Mouse (Mus musculus): ENCODE results near the gene Col18a1. TPM values are rescaled to one million over a fixed set of nuclear protein-coding genes. Genes with fewer than 3 reads are reported as not detected.

Gene Col18a1
- polyA plus RNA-seq, 1 experiment: 38.1 TPM

DNA sequence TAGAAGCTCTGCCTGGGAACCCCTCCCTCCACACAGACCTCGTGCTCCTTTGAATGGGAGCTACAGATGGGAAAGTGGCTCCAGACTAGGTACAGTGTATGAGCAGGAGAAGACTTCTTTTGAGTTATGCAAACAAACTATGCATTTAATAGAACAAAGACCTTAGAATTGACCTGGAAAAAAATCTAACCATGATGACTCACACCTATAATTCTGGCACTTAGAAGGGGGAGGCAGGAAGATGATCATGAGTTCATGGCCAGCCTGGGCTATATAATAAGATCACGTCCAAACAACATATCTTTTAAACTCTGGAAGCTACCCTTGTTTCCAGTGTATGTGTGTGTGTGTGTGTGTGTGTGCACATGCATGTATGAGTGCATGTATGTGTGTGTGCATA, 149.3 kb downstream of the Col18a1 start:
- no peak for TF ChIP-seq POLR2A (IDR thresholded peaks at IDR 0.05; ENCODE audit: borderline replicate concordance, extremely low read depth, low read depth, low read length)
- TF ChIP-seq CTCF (IDR thresholded peaks at IDR 0.05; ENCODE audit: insufficient read depth, low read length): no peak
- H3K4me3 ChIP-seq (replicated peaks; ENCODE audit: extremely low read depth, low read depth, low read length): no peak overlapping the region
- H3K4me1 ChIP-seq (ENCODE audit: control insufficient read depth, insufficient read depth, low read length): no peaks in the 10 kb centered on the region
- no peak for DNase-seq
- 80% methylated on average over 2 of the region's 2 CpGs for WGBS

DNA sequence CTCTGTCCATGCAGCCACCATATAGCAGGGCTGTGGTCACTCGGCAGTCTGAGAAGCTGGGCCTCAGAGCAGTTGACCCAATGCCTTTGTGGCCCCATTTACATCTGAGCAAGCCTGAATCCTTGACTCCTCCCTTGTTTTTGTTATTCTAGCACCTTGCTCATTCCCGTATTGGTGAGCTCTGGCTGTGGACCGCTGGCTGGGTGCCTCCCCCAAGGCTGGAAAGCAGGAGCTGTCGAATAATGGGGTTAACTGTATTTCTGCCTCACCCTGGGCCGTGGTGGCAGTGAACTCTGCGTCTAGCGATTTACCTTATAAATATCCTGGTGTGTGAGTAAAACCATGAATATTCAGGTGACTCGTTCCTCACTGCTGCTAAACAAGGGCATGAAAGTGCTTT, 149.8 kb downstream of the Col18a1 start:
- Histone ChIP-seq H3K4me1 (ENCODE audit: control insufficient read depth, insufficient read depth, low read length) (no peaks in the 10 kb centered on the region), H3K4me3 (replicated peaks; ENCODE audit: extremely low read depth, low read depth, low read length) (no peak overlapping the region)
- DNase-seq: no peak
- WGBS: 57% methylated on average over 8 of the region's 8 CpGs
- TF ChIP-seq CTCF (IDR thresholded peaks at IDR 0.05; ENCODE audit: insufficient read depth, low read length) (no peak), POLR2A (IDR thresholded peaks at IDR 0.05; ENCODE audit: borderline replicate concordance, extremely low read depth, low read depth, low read length) (no peak)

DNA sequence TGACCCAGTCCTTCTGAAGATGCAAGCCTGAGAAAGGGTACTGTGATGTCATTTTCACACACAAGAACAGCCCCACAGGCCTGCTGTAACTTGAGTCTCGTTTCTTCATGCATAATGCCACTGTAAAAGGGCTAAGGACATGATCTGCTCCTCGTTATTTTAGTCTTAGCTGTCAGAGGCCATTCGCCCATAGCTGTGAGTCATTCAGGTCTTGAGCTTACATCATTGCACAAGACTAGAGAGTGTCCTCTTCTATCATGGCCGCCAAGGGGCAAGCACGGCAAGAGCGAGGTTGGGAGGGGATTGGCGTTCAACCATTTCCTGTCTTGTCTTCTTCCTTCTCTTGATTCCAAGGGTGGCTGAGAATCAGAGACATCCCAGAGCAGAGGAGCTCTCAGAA, 150.3 kb downstream of the Col18a1 start:
- H3K4me3 ChIP-seq (replicated peaks; ENCODE audit: extremely low read depth, low read depth, low read length): no peak overlapping the region
- H3K4me1 ChIP-seq (ENCODE audit: control insufficient read depth, insufficient read depth, low read length): no peaks in the 10 kb centered on the region
- DNase-seq: no peak
- TF ChIP-seq POLR2A (IDR thresholded peaks at IDR 0.05; ENCODE audit: borderline replicate concordance, extremely low read depth, low read depth, low read length) (no peak), CTCF (IDR thresholded peaks at IDR 0.05; ENCODE audit: insufficient read depth, low read length) (no peak)
- WGBS: 83% methylated on average over 7 of the region's 7 CpGs

DNA sequence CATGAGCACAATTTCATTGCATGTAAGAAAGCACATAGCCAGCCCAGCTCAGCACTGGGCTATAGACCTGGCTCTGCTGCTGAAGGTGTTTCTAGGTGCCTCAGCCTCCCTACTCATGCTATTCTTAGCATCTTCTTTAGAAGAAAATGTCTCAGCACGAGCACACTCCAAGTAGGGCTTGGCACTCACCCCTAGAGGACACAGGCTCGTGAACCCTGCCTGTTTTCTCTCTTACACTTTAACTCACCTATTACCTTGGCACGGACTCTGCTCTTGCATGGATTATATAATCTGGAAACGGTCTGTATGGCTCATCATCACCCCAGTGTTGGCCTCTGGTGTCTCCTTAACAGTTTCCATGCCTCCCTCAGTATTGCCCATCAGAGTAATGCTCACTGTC, 154.7 kb downstream of the Col18a1 start:
- DNase-seq: no peak

DNA sequence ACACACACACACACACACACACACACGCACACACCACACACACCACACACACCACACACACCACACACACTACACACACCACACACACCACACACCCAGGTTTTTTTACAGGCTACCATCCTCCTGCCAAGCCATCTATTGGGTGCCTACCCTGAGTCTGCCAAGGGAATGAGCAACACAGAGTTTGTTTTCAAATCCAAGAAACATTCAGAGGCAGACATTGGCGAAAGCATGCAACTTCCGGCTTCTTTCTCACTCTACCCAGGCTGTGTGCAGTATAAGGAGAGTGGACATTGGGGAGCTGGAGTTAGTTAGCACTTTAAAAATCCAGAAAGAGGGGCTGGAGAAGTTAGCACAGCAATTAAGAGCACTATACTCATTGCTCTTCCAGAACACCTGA, 157.7 kb downstream of the Col18a1 start:
- WGBS: 60% methylated on average over 2 of the region's 3 CpGs
- DNase-seq: no peak
- no peak overlapping the region for H3K4me3 ChIP-seq (replicated peaks; ENCODE audit: extremely low read depth, low read depth, low read length)
- TF ChIP-seq POLR2A (IDR thresholded peaks at IDR 0.05; ENCODE audit: borderline replicate concordance, extremely low read depth, low read depth, low read length) (no peak), CTCF (IDR thresholded peaks at IDR 0.05; ENCODE audit: insufficient read depth, low read length) (no peak)
- H3K4me1 ChIP-seq (ENCODE audit: control insufficient read depth, insufficient read depth, low read length): no peaks in the 10 kb centered on the region

More for the DNA sequence above, 154.7 kb downstream of the Col18a1 start:
- Histone ChIP-seq H3K4me1 (ENCODE audit: control insufficient read depth, insufficient read depth, low read length) (no peaks in the 10 kb centered on the region), H3K4me3 (replicated peaks; ENCODE audit: extremely low read depth, low read depth, low read length) (no peak overlapping the region)
- TF ChIP-seq CTCF (IDR thresholded peaks at IDR 0.05; ENCODE audit: insufficient read depth, low read length) (no peak), POLR2A (IDR thresholded peaks at IDR 0.05; ENCODE audit: borderline replicate concordance, extremely low read depth, low read depth, low read length) (no peak)
- WGBS: 73% methylated on average over 4 of the region's 4 CpGs

DNA sequence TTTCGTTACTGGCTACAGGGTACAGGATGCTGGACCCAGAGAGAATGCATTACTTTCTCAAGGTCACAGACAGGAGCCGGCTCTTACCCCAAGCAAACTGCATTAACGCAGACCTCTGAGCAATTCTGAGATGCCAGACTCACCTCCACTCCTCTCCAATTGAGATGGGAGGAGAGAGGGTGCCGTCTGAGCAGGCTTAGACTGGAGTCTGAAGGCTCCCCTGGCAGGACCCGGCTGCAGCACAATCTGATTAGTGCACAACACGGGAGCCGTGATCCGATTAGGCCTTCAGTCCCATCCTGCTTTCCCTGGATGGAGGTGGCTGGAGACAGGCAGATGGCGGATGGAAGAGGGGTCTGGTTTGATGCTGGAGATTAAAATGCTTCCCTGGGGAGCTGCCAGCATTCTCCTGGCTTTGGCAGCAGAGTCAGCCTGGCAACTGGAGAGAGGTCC, 158.2 kb downstream of the Col18a1 start:
- 44% methylated on average over 9 of the region's 9 CpGs for WGBS
- DNase-seq: no peak
- no peak for TF ChIP-seq POLR2A (IDR thresholded peaks at IDR 0.05; ENCODE audit: borderline replicate concordance, extremely low read depth, low read depth, low read length)
- no peak for TF ChIP-seq CTCF (IDR thresholded peaks at IDR 0.05; ENCODE audit: insufficient read depth, low read length)

DNA sequence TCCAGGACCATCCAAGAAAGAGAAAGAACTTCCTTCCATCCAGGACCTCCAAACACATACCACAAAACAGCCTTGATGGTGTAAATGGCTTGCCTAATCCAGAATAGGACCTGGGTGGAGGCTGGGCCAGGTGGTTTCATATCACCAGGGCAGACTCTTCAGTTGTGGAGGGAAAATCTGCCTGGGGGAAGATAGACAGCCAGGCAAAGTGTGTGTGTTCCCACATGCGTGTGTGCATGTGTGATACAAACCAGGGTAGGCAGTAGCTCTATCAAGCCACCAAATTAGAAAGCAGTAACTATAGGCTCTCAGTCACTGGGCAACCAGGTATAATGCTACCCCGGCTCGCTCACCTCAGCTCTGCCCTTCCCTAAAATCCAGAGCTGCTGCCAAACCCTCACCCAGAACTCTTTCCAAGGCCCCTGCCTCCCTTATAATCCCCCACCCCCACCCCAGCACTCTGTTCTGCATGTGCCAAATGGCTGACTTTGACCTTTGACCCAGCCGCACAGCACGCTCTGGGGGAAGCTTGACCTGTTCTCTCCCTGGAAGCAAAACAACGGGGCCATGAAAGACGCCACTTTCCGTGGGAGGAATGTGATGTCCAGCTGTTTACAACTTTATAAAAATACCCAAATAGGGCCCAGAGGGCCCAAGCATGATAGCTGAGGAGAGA, 158.8 kb downstream of the Col18a1 start:
- no peaks in the 10 kb centered on the region for H3K4me1 ChIP-seq (ENCODE audit: control insufficient read depth, insufficient read depth, low read length)
- 56% methylated on average over 8 of the region's 8 CpGs for WGBS
- H3K4me3 ChIP-seq (replicated peaks; ENCODE audit: extremely low read depth, low read depth, low read length): no peak overlapping the region
- no peak for TF ChIP-seq POLR2A (IDR thresholded peaks at IDR 0.05; ENCODE audit: borderline replicate concordance, extremely low read depth, low read depth, low read length)
- DNase-seq: no peak

More for the DNA sequence above, 158.2 kb downstream of the Col18a1 start:
- Histone ChIP-seq H3K4me3 (replicated peaks; ENCODE audit: extremely low read depth, low read depth, low read length) (no peak overlapping the region), H3K4me1 (ENCODE audit: control insufficient read depth, insufficient read depth, low read length) (no peaks in the 10 kb centered on the region)

DNA sequence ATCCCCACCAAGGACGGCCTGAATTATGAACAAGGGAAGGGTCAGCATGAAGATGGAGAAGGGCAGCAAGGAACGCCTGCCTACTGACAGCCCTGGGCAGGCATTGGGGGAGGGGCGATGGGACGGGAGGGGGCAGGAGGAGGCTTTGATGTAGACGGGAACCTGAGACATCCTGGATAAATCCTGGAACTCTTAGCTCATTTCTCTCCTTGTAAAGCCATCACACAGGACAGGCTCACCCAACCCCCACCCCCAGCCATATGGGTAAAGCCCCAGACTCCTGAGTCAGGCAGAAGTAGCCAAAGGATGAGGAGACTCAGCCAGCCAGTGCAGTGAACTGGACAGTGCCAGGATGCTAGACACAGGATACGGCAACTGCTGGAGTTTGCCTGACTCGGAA, 161.4 kb downstream of the Col18a1 start:
- TF ChIP-seq CTCF (IDR thresholded peaks at IDR 0.05; ENCODE audit: insufficient read depth, low read length) (no peak), POLR2A (IDR thresholded peaks at IDR 0.05; ENCODE audit: borderline replicate concordance, extremely low read depth, low read depth, low read length) (no peak)
- DNase-seq: no peak
- Histone ChIP-seq H3K4me3 (replicated peaks; ENCODE audit: extremely low read depth, low read depth, low read length) (no peak overlapping the region), H3K4me1 (ENCODE audit: control insufficient read depth, insufficient read depth, low read length) (no peaks in the 10 kb centered on the region)
- 42% methylated on average over 7 of the region's 7 CpGs for WGBS

Other genes starting within 250 kb of the Col18a1 start
- 25.5 and 27.2 TPM in 2 replicates for gene Pcbp3, start 204.7 kb downstream of the Col18a1 start, polyA plus RNA-seq (2012; rRNA removed)
- 26.4 and 26.7 TPM in 2 replicates for gene Slc19a1, start 134.3 kb downstream of the Col18a1 start, polyA plus RNA-seq (2012; rRNA removed)
- gene Pofut2, start 92.7 kb upstream of the Col18a1 start, polyA plus RNA-seq (2012; rRNA removed): 81.3 and 81.6 TPM in 2 replicates

Measured in lung, adult 2 months (tissue).